Mouse (Mus musculus) hindbrain, embryonic 10.5 days (tissue): ENCODE results near the gene Vmn2r107. TPM values are rescaled to one million over a fixed set of nuclear protein-coding genes. Genes with fewer than 3 reads are reported as not detected.

ENCODE experiments used
- DNase-seq: peaks from one replicate; pipeline ENCODE4 v3.0.0-alpha.2; 2017; ENCODE audit warnings: low spot score
- H3K27ac ChIP-seq: fragments of 300-500 bp; sonication (generic); 2 replicates; pipeline ENCODE4 v1.5.1; 2016; ENCODE audit warnings: mild to moderate bottlenecking, moderate library complexity
- H3K27me3 ChIP-seq: fragments of 300-500 bp; sonication (generic); 2 replicates; pipeline ENCODE4 v1.6.1; 2016; ENCODE audit warnings: mild to moderate bottlenecking; ENCODE audit not compliant: poor library complexity, insufficient read depth, severe bottlenecking
- H3K36me3 ChIP-seq: fragments of 300-500 bp; sonication (generic); 2 replicates; pipeline ENCODE4 v1.6.1; 2016; ENCODE audit warnings: mild to moderate bottlenecking, moderate library complexity
- H3K4me1 ChIP-seq: fragments of 300-500 bp; sonication (generic); replicated peaks from 2 replicates; pipeline ENCODE4 v1.6.1; 2016; ENCODE audit warnings: mild to moderate bottlenecking
- H3K4me3 ChIP-seq: fragments of 300-500 bp; sonication (generic); 2 replicates; pipeline ENCODE4 v1.5.1; 2016; ENCODE audit warnings: mild to moderate bottlenecking, moderate library complexity
- H3K9me3 ChIP-seq: fragments of 300-500 bp; sonication (generic); 2 replicates; pipeline ENCODE4 v1.6.1; 2016; ENCODE audit warnings: mild to moderate bottlenecking, moderate library complexity
- WGBS: fragments of 180-500 bp; shearing (Covaris S2); methylation state at CpG from one replicate; pipeline ENCODE4 v1.1.7; 2016; 5-methylcytosine and 5-hydroxymethylcytosine counted together
- polyA plus RNA-seq: library from polyadenylated mRNA; unstranded; fragments of >200 nt; fragmentation: Nextera tagmentation; extraction: Ambion mirVana; gene quantifications from 2 replicates; pipeline ENCODE4 v1.2.1, GENCODE M21; 2016

The Vmn2r107 gene
- not detected in 2 replicates for polyA plus RNA-seq

GRCm38 (mm10) chr17:20344942-20345341 is at the start of gene Vmn2r107:
Gene Vmn2r107, plus strand, starts transcription at chr17:20345242.
- H3K27ac ChIP-seq, result no peak within 1 kb of the TSS
- H3K4me3 ChIP-seq, result no peak within 1 kb of the TSS
- DNase-seq, result no peak
- H3K9me3 ChIP-seq, result peaks cover 13% of the 10 kb centered on the region
- 61% methylated on average over 2 of the region's 2 CpGs for WGBS
- H3K36me3 ChIP-seq, result no peaks in the 10 kb centered on the region
- no peaks in the 10 kb centered on the region for H3K27me3 ChIP-seq
- H3K4me1 ChIP-seq, result no peaks in the 10 kb centered on the region

DNA sequence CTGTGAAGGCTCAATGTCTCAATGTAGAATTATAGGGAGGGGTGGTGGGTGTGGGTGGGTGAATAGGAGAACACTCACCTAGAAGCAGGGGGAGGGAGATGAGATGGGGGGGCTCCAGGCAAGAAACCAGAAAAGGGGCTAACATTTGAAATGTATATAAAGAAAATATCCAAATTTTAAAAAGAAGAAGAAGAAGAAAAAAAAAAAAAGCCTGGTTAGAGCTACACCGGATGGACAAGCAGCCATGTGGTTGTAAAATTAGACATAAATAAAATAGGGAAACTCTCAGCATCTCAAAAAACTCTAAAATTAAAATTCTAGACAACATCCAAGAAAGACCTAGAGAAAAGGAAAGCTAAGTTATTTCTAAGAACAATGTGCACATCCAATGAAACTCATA is 39.3 kb upstream of the Vmn2r107 start:
- WGBS, result 93% methylated on average over 1 of the region's 1 CpGs
- H3K9me3 ChIP-seq, result peaks cover 22% of the 10 kb centered on the region; the same call in 1 of the 2 replicates
- H3K27ac ChIP-seq, result no peak overlapping the region
- no peaks in the 10 kb centered on the region for H3K4me1 ChIP-seq
- H3K4me3 ChIP-seq, result no peak overlapping the region
- no peak for DNase-seq
- no peaks in the 10 kb centered on the region for H3K27me3 ChIP-seq
- no peaks in the 10 kb centered on the region for H3K36me3 ChIP-seq

DNA sequence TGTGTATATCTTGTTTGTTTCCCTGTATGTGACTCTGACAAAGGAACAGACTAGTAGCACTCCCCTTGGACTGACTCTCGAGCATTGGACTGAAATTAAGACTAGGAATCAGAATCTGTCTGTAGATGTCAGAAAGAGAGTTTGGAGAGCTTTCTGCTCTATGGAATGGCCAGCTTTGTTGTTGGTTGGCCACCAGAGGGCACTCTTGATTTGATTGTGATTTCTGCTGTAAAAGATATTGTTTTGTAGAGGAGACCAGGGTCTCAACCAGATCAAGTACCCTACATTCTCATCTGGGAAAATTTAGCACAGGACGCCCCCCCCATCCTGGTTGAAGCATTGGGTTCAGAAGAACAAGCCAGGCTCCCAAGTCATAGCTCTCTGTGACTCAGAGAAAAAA is 54.1 kb downstream of the Vmn2r107 start:
- 52% methylated on average over 2 of the region's 2 CpGs for WGBS
- H3K27me3 ChIP-seq, result no peaks in the 10 kb centered on the region
- H3K4me3 ChIP-seq, result no peak overlapping the region
- DNase-seq, result no peak
- H3K36me3 ChIP-seq, result no peaks in the 10 kb centered on the region
- H3K4me1 ChIP-seq, result no peaks in the 10 kb centered on the region
- peaks cover 46% of the 10 kb centered on the region for H3K9me3 ChIP-seq
- H3K27ac ChIP-seq, result no peak overlapping the region

- no peaks in the 10 kb centered on the region for H3K27me3 ChIP-seq
- DNase-seq, result no peak
- H3K36me3 ChIP-seq, result no peaks in the 10 kb centered on the region
- no peak within 1 kb of the TSS for H3K4me3 ChIP-seq
- WGBS, result 23% methylated on average over 1 of the region's 1 CpGs
- H3K4me1 ChIP-seq, result no peaks in the 10 kb centered on the region
- peaks cover 28% of the 10 kb centered on the region for H3K9me3 ChIP-seq
- no peak within 1 kb of the TSS for H3K27ac ChIP-seq
These were observed 68.8 kb downstream of the Vmn2r107 start, which contains the start of gene Vmn1r224 for GRCm38 (mm10) chr17:20413846-20414245. Gene Vmn1r224, plus strand, starts transcription at chr17:20414146.

Other genes starting within 250 kb of the Vmn2r107 start
- gene Fpr-rs7, start 231.0 kb upstream of the Vmn2r107 start, polyA plus RNA-seq, result not detected in 2 replicates
- gene Fpr-rs6, start 162.1 kb upstream of the Vmn2r107 start, polyA plus RNA-seq, result not detected in 2 replicates
- not detected in 2 replicates for gene Vmn2r105, start 110.2 kb upstream of the Vmn2r107 start, polyA plus RNA-seq
- not detected in 2 replicates for gene Vmn2r106, start 59.7 kb upstream of the Vmn2r107 start, polyA plus RNA-seq
- gene Vmn1r224, start 68.9 kb downstream of the Vmn2r107 start, polyA plus RNA-seq, result not detected in 2 replicates
- not detected in 2 replicates for gene Vmn2r108, start 136.1 kb downstream of the Vmn2r107 start, polyA plus RNA-seq
- gene Vmn1r225, start 152.9 kb downstream of the Vmn2r107 start, polyA plus RNA-seq, result not detected in 2 replicates
- gene Vmn2r109, start 219.5 kb downstream of the Vmn2r107 start, polyA plus RNA-seq, result not detected in 2 replicates